ENCODE assay signal across 9 mouse cellular contexts in the genomic region with DNA sequence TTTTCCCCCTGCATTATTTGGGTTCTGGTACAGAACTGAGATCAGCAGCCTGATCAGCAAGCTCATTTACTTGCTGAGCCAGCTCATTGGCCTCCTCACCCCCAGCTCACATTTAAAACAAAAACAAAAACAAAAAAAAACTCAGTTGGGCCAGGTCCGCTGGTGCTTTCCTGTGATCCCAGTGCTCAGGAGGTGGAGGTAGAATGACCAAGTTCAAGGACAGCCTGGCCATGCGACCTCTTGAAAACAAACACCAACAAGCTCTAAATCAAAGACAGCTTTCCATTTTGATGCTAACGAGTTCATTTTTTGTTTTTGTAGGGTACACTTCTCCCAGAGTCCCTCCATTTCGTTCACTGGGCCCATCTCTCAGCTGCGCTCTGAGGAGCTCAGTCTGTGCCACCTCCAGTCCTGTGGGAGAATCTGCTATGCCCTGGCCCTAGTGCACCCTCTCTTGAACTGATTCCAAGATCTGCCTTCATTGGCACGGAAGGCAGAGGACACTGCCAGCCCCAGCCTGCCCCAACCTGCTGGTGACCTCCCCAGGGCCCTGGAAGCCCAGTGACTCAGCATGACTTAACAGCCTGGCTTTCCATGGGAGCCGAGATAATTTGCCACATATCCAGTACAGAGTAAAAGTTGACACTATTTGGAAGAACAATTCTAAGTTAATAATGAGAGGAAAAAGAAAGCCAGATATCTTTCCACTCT. TPM values are rescaled to one million over a fixed set of nuclear protein-coding genes. Genes with fewer than 3 reads are reported as not detected.
DNase-seq lines count a peak whose midpoint lies in the region; ATAC-seq and TF ChIP-seq lines count a peak whose summit lies in the region.
"Had no signal": no experiment of that assay in that cellular context is flagged by ENCODE, and none has a peak within 500 bp of the region (broad histone marks: within the 10 kb centered on the region; RNA-seq: fewer than 3 reads in every experiment).

No protein-coding gene starts in this region.

- no peak for DNase-seq in Patski (ENCODE audit: low read depth, low spot score)
- peak; percentile 76 for DNase-seq in kidney, postnatal 14 days
- DNase-seq in layer of hippocampus, postnatal 25 days (ENCODE audit: extremely low spot score in 1 of 2, low spot score in 1 of 2), result no peak
- DNase-seq in gastrocnemius, postnatal 25 days, result no peak
- no peak for DNase-seq in c-Kit-positive CD71-positive TER-119-positive erythroid progenitor cells, embryonic 14.5 days (ENCODE audit: low spot score)

- no peaks in the 10 kb centered on the region for H3K9me3 ChIP-seq in hindbrain, embryonic 16.5 days (ENCODE audit: control insufficient read depth, low read length)
- H3K9me3 ChIP-seq in hindbrain, embryonic 13.5 days, result no peaks in the 10 kb centered on the region

- H3K4me3 ChIP-seq in hindbrain, embryonic 16.5 days (ENCODE audit: low read length), result no peak overlapping the region
- no peak overlapping the region for H3K4me3 ChIP-seq in hindbrain, embryonic 13.5 days
- H3K4me3 ChIP-seq in embryonic fibroblast, embryonic 13.5 days (ENCODE audit: insufficient read depth, low read length), result no peak overlapping the region

- CTCF ChIA-PET in Patski (lab: Charles Lee), result no interaction called here

- no peak for TF ChIP-seq CTCF in Patski (IDR thresholded peaks at IDR 0.05)
- TF ChIP-seq CTCF in embryonic fibroblast, embryonic 13.5 days (IDR thresholded peaks at IDR 0.05; ENCODE audit: borderline replicate concordance, insufficient read depth, low read length), result no peak

- no peak overlapping the region for H3K27ac ChIP-seq in hindbrain, embryonic 16.5 days (ENCODE audit: low read depth, low read length)
- H3K27ac ChIP-seq in hindbrain, embryonic 13.5 days, result no peak overlapping the region
- 0 out of 2 replicates have a peak overlapping the region, but pooled peaks have one; percentile 9 for H3K27ac ChIP-seq in embryonic fibroblast, embryonic 13.5 days (ENCODE audit: insufficient read depth, low read length)

- in situ Hi-C loops in Patski (cut with MboI; ENCODE audit: low pct_unique_long_range_greater_than_20kb), result no loop called here

- no peaks in the 10 kb centered on the region for H3K4me1 ChIP-seq in hindbrain, embryonic 16.5 days (ENCODE audit: control insufficient read depth, insufficient read depth, low read depth, low read length)
- H3K4me1 ChIP-seq in hindbrain, embryonic 13.5 days (replicated peaks), result peaks cover 6% of the 10 kb centered on the region; the same call in 1 of the 2 replicates
- peaks cover 5% of the 10 kb centered on the region for H3K4me1 ChIP-seq in embryonic fibroblast, embryonic 13.5 days (ENCODE audit: control insufficient read depth, insufficient read depth, low read length)

- WGBS in hindbrain, embryonic 16.5 days, result 65% methylated on average over 7 of the region's 7 CpGs
- 67% methylated on average over 7 of the region's 7 CpGs for WGBS in hindbrain, embryonic 13.5 days

- no peaks in the 10 kb centered on the region for H3K36me3 ChIP-seq in hindbrain, embryonic 16.5 days (ENCODE audit: control insufficient read depth, insufficient read depth, low read length)
- no peaks in the 10 kb centered on the region for H3K36me3 ChIP-seq in hindbrain, embryonic 13.5 days
- H3K36me3 ChIP-seq: G1E had no signal

- no peaks in the 10 kb centered on the region for H3K27me3 ChIP-seq in hindbrain, embryonic 16.5 days (replicated peaks; ENCODE audit: control insufficient read depth, insufficient read depth, low read length)
- no peaks in the 10 kb centered on the region for H3K27me3 ChIP-seq in hindbrain, embryonic 13.5 days
- no peaks in the 10 kb centered on the region for H3K27me3 ChIP-seq in Patski

- TF ChIP-seq POLR2A in embryonic fibroblast, embryonic 13.5 days (IDR thresholded peaks at IDR 0.05; ENCODE audit: low read depth, low read length), result no peak

- POLR2A ChIA-PET in Patski (lab: Charles Lee), result interaction anchor here (1.6 kb wide), 1 partner anchor 9 kb away, joined by 4 read pairs; no protein-coding TSS in a partner anchor

- peak; percentile 30; the same call in 1 of the 2 replicates for ATAC-seq in hindbrain, embryonic 16.5 days
- ATAC-seq in hindbrain, embryonic 13.5 days (ENCODE audit: low FRiP score), result no peak
- ATAC-seq in Patski, result peak; percentile 60

- H3K9ac ChIP-seq in hindbrain, embryonic 16.5 days (ENCODE audit: low read depth, low read length), result no peak overlapping the region
- no peak overlapping the region for H3K9ac ChIP-seq in hindbrain, embryonic 13.5 days

- H3K4me2 ChIP-seq in hindbrain, embryonic 16.5 days (ENCODE audit: low read length), result no peak overlapping the region
- no peak overlapping the region for H3K4me2 ChIP-seq in hindbrain, embryonic 13.5 days

RNA-seq across cellular contexts. Expression of a gene that starts 13.2 kb away (rescaled TPM):
- 291 and 379 TPM in 2 replicates for polyA plus RNA-seq in hindbrain, embryonic 16.5 days (2015; fragmentation: Nextera tagmentation; extraction: Ambion mirVana)
- polyA plus RNA-seq in hindbrain, embryonic 13.5 days (2015; fragmentation: Nextera tagmentation; extraction: Ambion mirVana), result 276 and 296 TPM in 2 replicates
- 144 TPM for polyA plus RNA-seq in Patski (2021)
- 40.5 and 73.0 TPM in 2 replicates for polyA plus RNA-seq in embryonic fibroblast, embryonic 13.5 days (2011; ENCODE audit: insufficient read length, low read depth, missing spikeins)
- total RNA-seq in layer of hippocampus, postnatal 25 days (2021), result 100 to 1,000 TPM in 1 of 2 experiments, 10 to 100 TPM in 1; 91.6 to 124 TPM
- total RNA-seq in gastrocnemius, postnatal 25 days (2021), result 1 to 10 TPM; 3.2 to 4.5 TPM
- polyA plus RNA-seq: G1E had no signal
